Mouse (Mus musculus) spleen, postnatal 4 days (tissue): ENCODE measurements at regions not wholly inside any gene's neighbourhood (a gene's known extent, or its start where the extent isn't known, plus 50 kb on each side); places are given as distances from the start of the nearest gene placed in this dataset.

Source experiments
- DNase-seq, 2 experiments: peaks; one replicate each; pipeline ENCODE4 v3.0.0; 2022; ENCODE audit warnings: low spot score in 2 of 2

- no peak for DNase-seq
These were observed 180.2 kb downstream of the Rybp start for GRCm38 (mm10) chr6:100107066-100107465.

GRCm38 (mm10) chr6:100100565-100101133 is 186.6 kb downstream of the Rybp start:
- no peak for DNase-seq

GRCm38 (mm10) chr6:100096393-100097125 is 190.7 kb downstream of the Rybp start:
- no peak for DNase-seq

- peak in 1 of 2 experiments; percentile 26 for DNase-seq
These were observed 192.6 kb downstream of the Rybp start for GRCm38 (mm10) chr6:100094653-100095217.

GRCm38 (mm10) chr6:100092870-100093269 is 194.4 kb downstream of the Rybp start:
- no peak for DNase-seq

- no peak for DNase-seq
These were observed 195.5 kb downstream of the Rybp start for GRCm38 (mm10) chr6:100091815-100092214.

- no peak for DNase-seq
These were observed 198.7 kb downstream of the Rybp start for GRCm38 (mm10) chr6:100088576-100088975.

GRCm38 (mm10) chr6:100086807-100087206 is 200.5 kb downstream of the Rybp start:
- no peak for DNase-seq

GRCm38 (mm10) chr6:100085981-100086380 is 201.3 kb downstream of the Rybp start:
- no peak for DNase-seq

- no peak for DNase-seq
These were observed 203.3 kb downstream of the Rybp start for GRCm38 (mm10) chr6:100083868-100084477.

- no peak for DNase-seq
These were observed 204.2 kb downstream of the Rybp start for GRCm38 (mm10) chr6:100083127-100083526.

- DNase-seq = no peak
These were observed 212.5 kb downstream of the Rybp start for GRCm38 (mm10) chr6:100074672-100075335.

GRCm38 (mm10) chr6:100072261-100072968 is 214.9 kb downstream of the Rybp start:
- no peak for DNase-seq

- DNase-seq = no peak
These were observed 218.1 kb downstream of the Rybp start for GRCm38 (mm10) chr6:100069151-100069550.

GRCm38 (mm10) chr6:100067273-100067672 is 220.0 kb downstream of the Rybp start:
- no peak for DNase-seq

GRCm38 (mm10) chr6:100065586-100065985 is 221.7 kb downstream of the Rybp start:
- DNase-seq = no peak

- no peak for DNase-seq
These were observed 224.3 kb downstream of the Rybp start for GRCm38 (mm10) chr6:100062961-100063360.

- DNase-seq = no peak
These were observed 227.5 kb downstream of the Rybp start for GRCm38 (mm10) chr6:100059803-100060202.

GRCm38 (mm10) chr6:100055980-100056379 is 231.3 kb downstream of the Rybp start:
- no peak for DNase-seq

GRCm38 (mm10) chr6:100052955-100053795 is 234.1 kb downstream of the Rybp start:
- no peak for DNase-seq

- no peak for DNase-seq
These were observed 234.9 kb downstream of the Rybp start for GRCm38 (mm10) chr6:100052406-100052805.
